Mouse (Mus musculus): ENCODE results near the gene Gm20696.

Gm20696 gene

DNA sequence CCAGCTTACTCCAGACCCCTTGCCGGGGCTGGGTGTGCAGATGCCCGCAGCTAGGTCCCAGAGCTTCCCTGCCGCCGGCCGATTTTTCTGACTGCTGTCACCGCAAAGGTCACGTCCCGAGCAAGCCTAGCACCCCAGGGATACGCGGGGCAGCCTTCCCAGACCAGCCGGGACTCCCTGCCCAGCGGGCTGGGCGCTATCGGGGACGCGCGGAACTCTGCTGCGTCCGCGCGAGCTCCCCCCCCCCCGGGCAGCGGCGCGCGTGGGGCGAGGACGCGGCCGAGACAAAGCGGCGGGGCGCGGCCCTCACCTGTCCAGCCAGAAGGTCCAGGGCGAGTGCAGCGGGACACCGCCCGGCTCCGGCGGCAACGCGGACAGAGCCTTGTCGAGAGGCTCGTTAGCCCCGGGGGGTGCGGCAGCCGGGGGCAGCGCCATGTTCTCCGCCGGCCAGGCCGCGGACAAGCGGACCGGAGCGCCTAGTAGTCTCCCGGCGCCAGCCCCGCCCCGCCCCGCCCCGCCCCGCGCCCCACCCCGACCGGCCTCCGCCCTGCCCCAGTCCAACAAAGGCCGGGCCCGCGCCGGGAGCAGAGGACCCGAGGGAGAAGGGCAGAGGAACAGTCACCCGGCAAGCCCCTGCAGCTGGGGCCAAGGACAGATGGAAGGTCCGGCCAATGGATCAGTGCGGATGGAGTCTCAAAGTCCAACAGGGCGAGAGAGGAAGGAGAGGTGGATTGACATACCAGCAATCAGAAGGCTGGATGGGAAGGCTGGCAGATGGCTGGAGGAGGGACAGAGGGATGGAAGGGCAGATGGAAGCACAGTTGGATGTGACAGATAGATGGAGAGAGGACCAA lies at the start of gene Gm20696, which contains the start of gene Eif4e3:
Gm20696 (minus strand) TSS at position 480 of the 854 bp plus-strand sequence.
Eif4e3 (minus strand) TSS at position 454 of the 854 bp plus-strand sequence.
- no peak for DNase-seq (ENCODE audit: low read depth in 1 of 2, low spot score in 2 of 2)

DNA sequence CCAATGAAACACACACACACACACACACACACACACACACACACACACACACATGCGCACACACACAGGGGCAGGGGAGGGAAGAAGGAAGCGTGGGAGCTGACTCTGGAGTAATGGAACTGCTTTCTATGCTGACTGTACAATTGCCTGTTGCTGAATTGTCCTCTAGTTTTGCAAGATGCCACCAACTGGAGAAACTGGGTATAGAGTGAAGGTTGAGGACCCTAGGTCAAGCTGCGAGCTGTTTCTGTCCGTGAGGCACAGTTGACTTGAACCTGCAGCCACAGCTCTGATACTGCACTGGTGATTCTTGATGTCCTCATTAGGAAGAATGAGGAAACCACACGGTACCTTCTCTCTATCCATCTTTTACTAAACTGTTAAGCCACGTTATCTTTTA lies 49.3 kb upstream of the Gm20696 start:
- DNase-seq (ENCODE audit: low read depth in 1 of 2, low spot score in 2 of 2) = no peak

- no peak for DNase-seq (ENCODE audit: low read depth in 1 of 2, low spot score in 2 of 2)
These were observed 48.6 kb upstream of the Gm20696 start for GRCm38 (mm10) chr6:99715191-99715590.

DNA sequence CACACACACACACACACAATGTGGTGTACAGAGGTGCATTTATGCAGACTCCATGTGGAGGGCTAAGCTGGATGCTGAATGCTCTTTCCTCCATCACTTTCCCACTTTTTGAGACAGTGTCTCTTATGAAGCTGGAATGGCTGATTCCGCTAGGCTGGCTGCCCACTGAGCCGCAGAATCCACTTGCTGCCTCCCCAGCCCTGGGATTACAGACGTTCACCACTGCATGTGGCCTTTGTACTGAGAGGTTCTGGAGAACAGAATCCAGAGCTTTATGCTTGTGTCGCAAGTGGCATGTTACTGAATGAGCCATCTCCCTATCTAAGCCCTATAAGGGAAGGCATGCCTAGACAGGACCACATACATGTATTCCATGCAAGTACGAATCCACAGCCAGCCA lies 46.7 kb upstream of the Gm20696 start:
- DNase-seq (ENCODE audit: low read depth in 1 of 2, low spot score in 2 of 2) = no peak

- DNase-seq (ENCODE audit: low read depth in 1 of 2, low spot score in 2 of 2) = no peak
These were observed 45.0 kb upstream of the Gm20696 start for GRCm38 (mm10) chr6:99711576-99712101.

DNA sequence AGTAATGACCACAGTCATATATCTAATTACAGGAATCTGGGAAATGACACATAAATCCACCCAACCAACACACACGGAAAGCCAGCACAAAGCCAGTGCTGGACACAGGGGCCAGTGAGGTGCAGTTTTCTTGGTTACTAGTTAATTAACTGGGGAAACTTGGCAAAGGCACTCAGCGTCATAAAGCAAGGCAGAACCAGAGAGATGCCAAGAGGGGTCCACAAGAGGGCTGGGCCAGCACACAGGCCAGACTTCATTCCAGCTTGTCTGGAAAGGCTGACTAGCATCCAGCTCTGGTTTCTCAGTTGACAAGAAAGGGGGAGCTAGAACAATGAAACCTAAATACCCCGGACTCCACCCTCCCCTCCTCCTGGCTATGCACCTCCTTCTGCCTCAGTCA lies 33.9 kb upstream of the Gm20696 start:
- DNase-seq (ENCODE audit: low read depth in 1 of 2, low spot score in 2 of 2) = no peak

- DNase-seq (ENCODE audit: low read depth in 1 of 2, low spot score in 2 of 2) = no peak
These were observed 26.6 kb upstream of the Gm20696 start for GRCm38 (mm10) chr6:99692916-99693841.

DNA sequence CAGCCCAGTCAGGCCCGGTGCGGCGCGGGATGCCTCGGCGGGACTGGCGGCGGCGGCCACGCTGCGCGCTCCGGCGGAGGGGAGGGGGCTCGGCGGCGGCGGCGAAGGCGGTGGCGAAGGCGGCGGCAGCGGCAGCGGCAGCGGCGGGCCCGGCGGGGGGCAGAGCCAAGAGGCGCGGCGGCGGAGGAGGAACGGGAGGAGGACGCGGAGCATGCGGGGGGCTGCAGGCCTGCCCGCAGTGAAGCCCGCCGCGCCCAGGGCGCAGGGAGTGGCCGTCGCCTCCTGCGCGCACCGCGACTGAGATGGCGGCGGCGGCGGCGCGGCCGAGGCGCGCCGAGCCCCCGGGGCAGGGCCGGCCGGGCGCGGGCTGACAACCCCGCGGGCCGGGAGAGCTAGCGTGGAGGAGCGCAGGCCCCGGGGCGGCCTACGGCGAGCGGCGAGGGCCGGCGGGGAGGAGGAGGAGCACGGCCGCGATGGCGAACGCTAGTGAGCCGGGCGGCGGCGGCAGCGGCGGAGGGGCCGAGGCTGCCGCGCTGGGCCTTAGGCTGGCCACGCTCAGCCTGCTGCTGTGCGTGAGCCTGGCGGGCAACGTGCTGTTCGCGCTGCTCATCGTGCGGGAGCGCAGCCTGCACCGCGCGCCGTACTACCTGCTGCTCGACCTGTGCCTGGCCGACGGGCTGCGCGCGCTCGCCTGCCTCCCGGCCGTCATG lies 25.8 kb upstream of the Gm20696 start, which contains the start of gene Gpr27:
Gpr27 (plus strand) TSS at position 474 of the 710 bp plus-strand sequence.
- no peak for DNase-seq (ENCODE audit: low read depth in 1 of 2, low spot score in 2 of 2)

- no peak for DNase-seq (ENCODE audit: low read depth in 1 of 2, low spot score in 2 of 2)
These were observed 25.1 kb upstream of the Gm20696 start for GRCm38 (mm10) chr6:99691666-99692205.

DNA sequence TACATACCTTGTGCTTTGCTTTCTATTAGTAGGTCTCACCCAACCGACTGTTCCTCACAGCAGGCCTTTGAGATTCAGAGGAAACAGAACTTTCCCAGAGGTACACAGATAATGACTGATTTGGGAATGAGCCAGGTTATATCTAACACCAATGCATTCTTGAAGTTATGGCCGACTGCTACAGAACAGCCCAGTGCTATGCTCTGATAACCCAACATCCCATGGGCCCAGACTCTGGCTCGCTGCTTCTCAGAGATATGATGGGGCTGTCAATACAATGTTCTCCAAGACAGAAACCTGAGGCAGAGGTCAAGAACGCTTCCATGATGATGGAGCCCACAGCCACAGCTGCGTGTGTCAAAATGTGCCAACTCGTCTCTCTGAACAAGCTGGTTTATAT lies 21.9 kb upstream of the Gm20696 start:
- DNase-seq (ENCODE audit: low read depth in 1 of 2, low spot score in 2 of 2) = no peak

GRCm38 (mm10) chr6:99684899-99685298 lies 18.3 kb upstream of the Gm20696 start:
- DNase-seq (ENCODE audit: low read depth in 1 of 2, low spot score in 2 of 2) = no peak

DNA sequence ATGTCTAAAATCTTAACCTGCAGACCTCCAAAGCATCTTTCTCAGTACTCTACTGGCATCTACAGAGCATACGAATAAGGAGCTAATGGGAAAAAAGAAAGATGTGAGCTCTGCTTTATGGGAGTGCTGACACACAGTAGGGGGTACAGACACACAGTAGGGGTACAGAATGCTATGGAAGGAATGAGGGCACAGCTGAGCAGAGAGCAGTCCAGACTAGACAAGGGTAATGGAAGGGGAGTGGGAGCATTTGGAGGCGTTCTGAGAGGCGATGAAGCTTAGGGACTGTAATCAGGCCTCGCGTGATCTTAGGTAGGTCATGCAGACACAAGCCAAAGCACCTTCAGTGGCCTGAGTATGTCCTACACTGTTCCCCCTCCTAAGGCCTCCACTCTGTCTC lies 17.4 kb upstream of the Gm20696 start:
- no peak for DNase-seq (ENCODE audit: low read depth in 1 of 2, low spot score in 2 of 2)

- no peak for DNase-seq (ENCODE audit: low read depth in 1 of 2, low spot score in 2 of 2)
These were observed 11.5 kb upstream of the Gm20696 start for GRCm38 (mm10) chr6:99678108-99678507.

GRCm38 (mm10) chr6:99677325-99677724 lies 10.7 kb upstream of the Gm20696 start:
- no peak for DNase-seq (ENCODE audit: low read depth in 1 of 2, low spot score in 2 of 2)

DNA sequence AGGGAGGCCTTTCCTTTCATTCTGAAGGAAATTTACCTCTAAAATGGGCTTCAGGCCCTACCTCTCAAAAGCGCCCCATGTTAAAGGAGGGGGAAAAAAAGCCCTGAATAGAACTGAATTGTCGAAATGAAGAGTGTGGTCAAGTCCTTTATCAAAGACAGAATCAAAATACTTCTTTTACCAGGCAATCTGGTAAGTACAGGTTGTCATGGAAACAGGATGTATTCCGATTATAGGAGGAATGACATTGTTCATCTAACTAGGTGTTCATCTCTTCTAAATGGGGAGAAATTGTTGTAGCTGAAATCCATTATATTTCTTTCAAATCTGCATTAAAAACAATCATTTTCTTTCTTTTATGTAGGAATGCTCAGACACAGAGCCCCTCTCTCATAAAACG lies 7.9 kb upstream of the Gm20696 start:
- DNase-seq (ENCODE audit: low read depth in 1 of 2, low spot score in 2 of 2) = no peak

GRCm38 (mm10) chr6:99671768-99672167 lies 5.2 kb upstream of the Gm20696 start:
- no peak for DNase-seq (ENCODE audit: low read depth in 1 of 2, low spot score in 2 of 2)

DNA sequence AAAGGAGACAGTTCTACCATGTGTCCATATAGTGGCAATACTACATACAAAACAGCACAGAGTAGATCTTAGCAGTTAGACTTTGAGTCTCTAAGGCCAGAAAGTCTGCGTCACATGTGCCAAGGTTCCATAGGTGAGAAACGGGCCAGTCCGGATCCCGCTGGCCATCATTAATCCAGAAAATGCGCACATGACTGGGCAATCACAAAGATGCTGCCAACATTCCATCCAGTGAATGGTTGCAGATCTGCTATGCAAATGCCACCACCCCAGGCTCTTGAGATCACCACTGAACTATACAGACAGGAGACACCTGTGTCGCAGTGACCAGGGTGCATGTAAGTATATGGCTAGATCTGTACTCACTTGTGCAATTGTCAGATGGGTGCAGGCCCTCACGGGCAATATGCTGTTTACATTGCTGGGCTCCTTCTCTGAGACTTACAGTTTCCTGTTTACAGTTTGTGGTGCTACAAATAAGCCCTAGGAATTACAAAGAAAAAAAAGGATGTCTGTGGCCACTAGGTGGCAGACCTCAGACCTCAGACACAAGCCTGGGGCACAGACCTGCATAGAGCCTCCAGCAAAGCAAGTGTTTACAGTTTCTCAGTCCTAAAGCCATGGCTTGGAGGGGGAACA lies 4.0 kb upstream of the Gm20696 start:
- DNase-seq (ENCODE audit: low read depth in 1 of 2, low spot score in 2 of 2) = no peak

GRCm38 (mm10) chr6:99669481-99670325 lies 3.1 kb upstream of the Gm20696 start:
- DNase-seq (ENCODE audit: low read depth in 1 of 2, low spot score in 2 of 2) = no peak

GRCm38 (mm10) chr6:99667290-99667689 lies 693 bp upstream of the Gm20696 start:
- no peak for DNase-seq (ENCODE audit: low read depth in 1 of 2, low spot score in 2 of 2)
